Mouse (Mus musculus): ENCODE data around the gene Pitpnm1. TPM values are rescaled to one million over a fixed set of nuclear protein-coding genes. Genes with fewer than 3 reads are reported as not detected.

Gene Pitpnm1
- polyA plus RNA-seq, 1 experiment from 2014 or later, result 18.9 TPM

GRCm38 (mm10) chr19:4101466-4101865 lies 1.7 kb downstream of the Pitpnm1 start:
- DNase-seq (ENCODE audit: low spot score) (no peak), ATAC-seq (no peak)
- 75% methylated on average over 6 of the region's 6 CpGs for WGBS
- no peak for TF ChIP-seq CTCF (IDR thresholded peaks at IDR 0.05)
- TF ChIP-seq EP300 (IDR thresholded peaks at IDR 0.05), result no peak
- no peak overlapping the region for H3K4me3 ChIP-seq (ENCODE audit: low read depth, low read length)
- H3K9me3 ChIP-seq (ENCODE audit: low read length), result no peaks in the 10 kb centered on the region
- H3K36me3 ChIP-seq (ENCODE audit: insufficient read depth, low read length), result no peaks in the 10 kb centered on the region
- no peak overlapping the region for H3K9ac ChIP-seq (replicated peaks; ENCODE audit: low read depth)
- H3K4me2 ChIP-seq (replicated peaks; ENCODE audit: low read depth, low read length), result no peak overlapping the region
- peaks cover 3% of the 10 kb centered on the region; the same call in 1 of the 2 replicates for H3K27me3 ChIP-seq (replicated peaks; ENCODE audit: insufficient read depth, low read length)
- H3K4me1 ChIP-seq (ENCODE audit: insufficient read depth, low read depth, low read length), result peaks cover 19% of the 10 kb centered on the region; the same call in 1 of the 2 replicates
- H3K27ac ChIP-seq (ENCODE audit: low read length), result no peak overlapping the region

- Histone ChIP-seq H3K27ac (ENCODE audit: low read length) (no peak overlapping the region), H3K4me3 (ENCODE audit: low read depth, low read length) (no peak overlapping the region), H3K36me3 (ENCODE audit: insufficient read depth, low read length) (no peaks in the 10 kb centered on the region), H3K9ac (replicated peaks; ENCODE audit: low read depth) (no peak overlapping the region), H3K27me3 (replicated peaks; ENCODE audit: insufficient read depth, low read length) (peaks cover 3% of the 10 kb centered on the region; the same call in 1 of the 2 replicates), H3K4me2 (replicated peaks; ENCODE audit: low read depth, low read length) (no peak overlapping the region), H3K4me1 (ENCODE audit: insufficient read depth, low read depth, low read length) (peaks cover 19% of the 10 kb centered on the region; the same call in 1 of the 2 replicates), H3K9me3 (ENCODE audit: low read length) (no peaks in the 10 kb centered on the region)
- 83% methylated on average over 2 of the region's 2 CpGs for WGBS
- ATAC-seq, result no peak
- DNase-seq (ENCODE audit: low spot score), result no peak
- TF ChIP-seq CTCF (IDR thresholded peaks at IDR 0.05), result no peak
- TF ChIP-seq EP300 (IDR thresholded peaks at IDR 0.05), result no peak
Observed at GRCm38 (mm10) chr19:4102049-4102448, 2.3 kb downstream of the Pitpnm1 start.

GRCm38 (mm10) chr19:4102626-4103025 lies 2.8 kb downstream of the Pitpnm1 start:
- H3K4me2 ChIP-seq (replicated peaks; ENCODE audit: low read depth, low read length), result no peak overlapping the region
- 93% methylated on average over 12 of the region's 12 CpGs for WGBS
- H3K27me3 ChIP-seq (replicated peaks; ENCODE audit: insufficient read depth, low read length), result peaks cover 3% of the 10 kb centered on the region; the same call in 1 of the 2 replicates
- no peaks in the 10 kb centered on the region for H3K36me3 ChIP-seq (ENCODE audit: insufficient read depth, low read length)
- H3K9ac ChIP-seq (replicated peaks; ENCODE audit: low read depth), result no peak overlapping the region
- H3K4me1 ChIP-seq (ENCODE audit: insufficient read depth, low read depth, low read length), result peaks cover 19% of the 10 kb centered on the region; the same call in 1 of the 2 replicates
- DNase-seq (ENCODE audit: low spot score), result no peak
- TF ChIP-seq EP300 (IDR thresholded peaks at IDR 0.05) (no peak), CTCF (IDR thresholded peaks at IDR 0.05) (no peak)
- no peaks in the 10 kb centered on the region for H3K9me3 ChIP-seq (ENCODE audit: low read length)
- no peak for ATAC-seq
- H3K4me3 ChIP-seq (ENCODE audit: low read depth, low read length), result no peak overlapping the region
- H3K27ac ChIP-seq (ENCODE audit: low read length), result no peak overlapping the region

- TF ChIP-seq EP300 (IDR thresholded peaks at IDR 0.05) (no peak), CTCF (IDR thresholded peaks at IDR 0.05) (no peak)
- 92% methylated on average over 18 of the region's 18 CpGs for WGBS
- no peaks in the 10 kb centered on the region for H3K9me3 ChIP-seq (ENCODE audit: low read length)
Observed at GRCm38 (mm10) chr19:4103294-4103693, 3.5 kb downstream of the Pitpnm1 start.

GRCm38 (mm10) chr19:4103792-4104191 lies 4.0 kb downstream of the Pitpnm1 start:
- Histone ChIP-seq H3K4me2 (replicated peaks; ENCODE audit: low read depth, low read length) (no peak overlapping the region), H3K27me3 (replicated peaks; ENCODE audit: insufficient read depth, low read length) (peaks cover 3% of the 10 kb centered on the region; the same call in 1 of the 2 replicates), H3K27ac (ENCODE audit: low read length) (no peak overlapping the region), H3K4me3 (ENCODE audit: low read depth, low read length) (no peak overlapping the region), H3K9ac (replicated peaks; ENCODE audit: low read depth) (no peak overlapping the region), H3K4me1 (ENCODE audit: insufficient read depth, low read depth, low read length) (peaks cover 12% of the 10 kb centered on the region; the same call in 1 of the 2 replicates), H3K36me3 (ENCODE audit: insufficient read depth, low read length) (no peaks in the 10 kb centered on the region), H3K9me3 (ENCODE audit: low read length) (no peaks in the 10 kb centered on the region)
- DNase-seq (ENCODE audit: low spot score), result no peak
- ATAC-seq, result no peak
- TF ChIP-seq EP300 (IDR thresholded peaks at IDR 0.05) (no peak), CTCF (IDR thresholded peaks at IDR 0.05) (no peak)
- 65% methylated on average over 3 of the region's 3 CpGs for WGBS

More at GRCm38 (mm10) chr19:4103294-4103693, 3.5 kb downstream of the Pitpnm1 start:
- Histone ChIP-seq H3K4me2 (replicated peaks; ENCODE audit: low read depth, low read length) (no peak overlapping the region), H3K4me3 (ENCODE audit: low read depth, low read length) (no peak overlapping the region), H3K27ac (ENCODE audit: low read length) (no peak overlapping the region), H3K9ac (replicated peaks; ENCODE audit: low read depth) (no peak overlapping the region), H3K36me3 (ENCODE audit: insufficient read depth, low read length) (no peaks in the 10 kb centered on the region), H3K4me1 (ENCODE audit: insufficient read depth, low read depth, low read length) (peaks cover 16% of the 10 kb centered on the region; the same call in 1 of the 2 replicates), H3K27me3 (replicated peaks; ENCODE audit: insufficient read depth, low read length) (peaks cover 3% of the 10 kb centered on the region; the same call in 1 of the 2 replicates)
- ATAC-seq (no peak), DNase-seq (ENCODE audit: low spot score) (no peak)

GRCm38 (mm10) chr19:4104675-4105194 lies 4.9 kb downstream of the Pitpnm1 start:
- WGBS, result 85% methylated on average over 16 of the region's 16 CpGs
- DNase-seq (ENCODE audit: low spot score), result no peak
- no peak for ATAC-seq
- H3K4me1 ChIP-seq (ENCODE audit: insufficient read depth, low read depth, low read length), result peaks cover 5% of the 10 kb centered on the region; the same call in 1 of the 2 replicates
- H3K4me3 ChIP-seq (ENCODE audit: low read depth, low read length), result no peak overlapping the region
- no peak overlapping the region for H3K27ac ChIP-seq (ENCODE audit: low read length)
- peaks cover 3% of the 10 kb centered on the region; the same call in 1 of the 2 replicates for H3K27me3 ChIP-seq (replicated peaks; ENCODE audit: insufficient read depth, low read length)
- no peaks in the 10 kb centered on the region for H3K36me3 ChIP-seq (ENCODE audit: insufficient read depth, low read length)
- H3K4me2 ChIP-seq (replicated peaks; ENCODE audit: low read depth, low read length), result no peak overlapping the region
- H3K9me3 ChIP-seq (ENCODE audit: low read length), result no peaks in the 10 kb centered on the region
- H3K9ac ChIP-seq (replicated peaks; ENCODE audit: low read depth), result no peak overlapping the region
- TF ChIP-seq CTCF (IDR thresholded peaks at IDR 0.05) (no peak), EP300 (IDR thresholded peaks at IDR 0.05) (no peak)

Data from lung, postnatal 0 days (tissue).